Mouse (Mus musculus): ENCODE measurements around the gene Zkscan16.

DNA sequence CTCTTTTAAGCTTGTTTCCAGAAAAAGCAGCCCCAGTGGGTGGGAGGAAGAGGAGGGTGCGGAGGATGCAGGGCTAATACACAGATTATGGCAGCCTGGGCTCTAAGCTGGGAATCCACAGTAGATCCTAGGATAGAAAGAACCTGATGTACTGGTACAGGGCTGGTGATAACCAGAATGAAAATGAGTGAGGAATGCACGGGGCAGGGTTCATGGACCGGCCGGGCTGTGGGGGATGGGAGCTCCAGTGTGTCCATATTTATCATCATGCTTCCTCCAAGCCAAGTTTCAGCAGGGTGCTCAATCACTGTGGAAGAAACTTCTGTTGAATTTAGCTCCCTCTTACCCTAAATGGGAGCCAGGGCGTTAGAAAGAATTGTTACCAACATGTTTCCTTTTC is 53.7 kb downstream of the Zkscan16 start:
- TF ChIP-seq POLR2A (IDR thresholded peaks at IDR 0.05; ENCODE audit: insufficient read depth, low read depth, low read length) (no peak), CTCF (IDR thresholded peaks at IDR 0.05; ENCODE audit: insufficient read depth, low read depth, low read length) (no peak)

All from olfactory bulb, adult 2 months (tissue).